Mouse (Mus musculus): ENCODE measurements around the gene Prkce.

Gene Prkce

GRCm38 (mm10) chr17:86338328-86338727 lies 170.7 kb downstream of the Prkce start:
- no peak for DNase-seq

GRCm38 (mm10) chr17:86344032-86344431 lies 176.4 kb downstream of the Prkce start:
- DNase-seq, result no peak

GRCm38 (mm10) chr17:86345234-86346005 lies 177.8 kb downstream of the Prkce start:
- no peak for DNase-seq

GRCm38 (mm10) chr17:86350236-86350635 lies 182.7 kb downstream of the Prkce start:
- peak; percentile 57 for DNase-seq

GRCm38 (mm10) chr17:86350791-86351261 lies 183.2 kb downstream of the Prkce start:
- no peak for DNase-seq

- DNase-seq, result no peak
Observed at GRCm38 (mm10) chr17:86351282-86351681, 183.7 kb downstream of the Prkce start.

GRCm38 (mm10) chr17:86352247-86353037 lies 184.9 kb downstream of the Prkce start:
- peak; percentile 27 for DNase-seq

- no peak for DNase-seq
Observed at GRCm38 (mm10) chr17:86353679-86354078, 186.1 kb downstream of the Prkce start.

- no peak for DNase-seq
Observed at GRCm38 (mm10) chr17:86354101-86354500, 186.5 kb downstream of the Prkce start.

- no peak for DNase-seq
Observed at GRCm38 (mm10) chr17:86354896-86355295, 187.3 kb downstream of the Prkce start.

- DNase-seq, result no peak
Observed at GRCm38 (mm10) chr17:86355318-86355717, 187.7 kb downstream of the Prkce start.

- peak; percentile 38 for DNase-seq
Observed at GRCm38 (mm10) chr17:86355772-86356451, 188.3 kb downstream of the Prkce start.

- DNase-seq, result no peak
Observed at GRCm38 (mm10) chr17:86358388-86358787, 190.8 kb downstream of the Prkce start.

- DNase-seq, result no peak
Observed at GRCm38 (mm10) chr17:86358847-86359246, 191.3 kb downstream of the Prkce start.

GRCm38 (mm10) chr17:86360849-86361248 lies 193.3 kb downstream of the Prkce start:
- DNase-seq, result no peak

GRCm38 (mm10) chr17:86363356-86363755 lies 195.8 kb downstream of the Prkce start:
- no peak for DNase-seq

GRCm38 (mm10) chr17:86364349-86365075 lies 196.9 kb downstream of the Prkce start:
- no peak for DNase-seq

- DNase-seq, result no peak
Observed at GRCm38 (mm10) chr17:86366919-86367318, 199.3 kb downstream of the Prkce start.

GRCm38 (mm10) chr17:86367676-86368075 lies 200.1 kb downstream of the Prkce start:
- DNase-seq, result no peak

GRCm38 (mm10) chr17:86370106-86370742 lies 202.6 kb downstream of the Prkce start:
- no peak for DNase-seq

GRCm38 (mm10) chr17:86371101-86371561 lies 203.5 kb downstream of the Prkce start:
- no peak for DNase-seq

- DNase-seq, result no peak
Observed at GRCm38 (mm10) chr17:86376389-86376788, 208.8 kb downstream of the Prkce start.

Data from kidney, adult 9 months (tissue).